Mouse (Mus musculus) E14TG2a.4 (cell line): ENCODE data around the gene Ndufb10.
"Not testable (repeated sequence)": the region's sequence is repeated elsewhere in the genome, so short reads cannot be mapped to it uniquely, and the experiment has no call there.

ENCODE experiments used
- H3K27me3 ChIP-seq: 2 replicates; pipeline ENCODE4 v1.6.1; 2014; ENCODE audit warnings: low read length, control low read depth; ENCODE audit not compliant: insufficient read depth
- H3K36me3 ChIP-seq: 2 replicates; pipeline ENCODE4 v1.6.1; 2014; ENCODE audit warnings: low read length, control low read depth; ENCODE audit not compliant: insufficient read depth
- H3K4me1 ChIP-seq: replicated peaks from 2 replicates; pipeline ENCODE4 v1.6.1; 2014; ENCODE audit warnings: low read depth, low read length, control low read depth
- H3K4me3 ChIP-seq: replicated peaks from 2 replicates; pipeline ENCODE4 v1.5.1; 2014; ENCODE audit warnings: mild to moderate bottlenecking, low read length
- H3K9me3 ChIP-seq: 2 replicates; pipeline ENCODE4 v1.6.1; 2014; ENCODE audit warnings: low read length, control low read depth
- CTCF ChIP-seq: conservative IDR thresholded peaks from 2 replicates; pipeline ENCODE4 v1.5.1; 2014; ENCODE audit warnings: low read length
- NANOG ChIP-seq: IDR thresholded peaks from 2 replicates; pipeline ENCODE4 v1.6.1; 2014; ENCODE audit warnings: borderline replicate concordance, low read length, mixed read lengths
- POU5F1 ChIP-seq: IDR thresholded peaks from 2 replicates; pipeline ENCODE4 v1.6.1; 2014; ENCODE audit warnings: low read length, borderline replicate concordance

Ndufb10 gene

GRCm38 (mm10) chr17:24728184-24728583 is 3.9 kb upstream of the Ndufb10 start:
- H3K27me3 ChIP-seq = no peaks in the 10 kb centered on the region
- no peaks in the 10 kb centered on the region for H3K36me3 ChIP-seq
- no peak for TF ChIP-seq NANOG
- H3K9me3 ChIP-seq = no peaks in the 10 kb centered on the region
- H3K4me3 ChIP-seq = peak overlapping the region; percentile 62
- H3K4me1 ChIP-seq = peaks cover 53% of the 10 kb centered on the region

GRCm38 (mm10) chr17:24727618-24728017 is 3.3 kb upstream of the Ndufb10 start, which contains the start of gene Rpl3l:
Gene Rpl3l, plus strand, starts transcription at chr17:24727820.
- H3K4me3 ChIP-seq = peak within 1 kb of the TSS; percentile 62
- TF ChIP-seq CTCF = no peak
- no peak for TF ChIP-seq POU5F1
- TF ChIP-seq NANOG = no peak
- H3K36me3 ChIP-seq = peaks cover under 1% of the 10 kb centered on the region
- H3K27me3 ChIP-seq = no peaks in the 10 kb centered on the region
- peaks cover 53% of the 10 kb centered on the region for H3K4me1 ChIP-seq
- no peaks in the 10 kb centered on the region for H3K9me3 ChIP-seq

- H3K4me3 ChIP-seq = no peak overlapping the region
- no peaks in the 10 kb centered on the region for H3K9me3 ChIP-seq
- H3K36me3 ChIP-seq = peaks cover 19% of the 10 kb centered on the region
- no peaks in the 10 kb centered on the region for H3K27me3 ChIP-seq
- TF ChIP-seq POU5F1 = no peak
- TF ChIP-seq CTCF = no peak
- TF ChIP-seq NANOG = no peak
- peaks cover 55% of the 10 kb centered on the region for H3K4me1 ChIP-seq
Measured at GRCm38 (mm10) chr17:24725637-24726390, 1.5 kb upstream of the Ndufb10 start.

GRCm38 (mm10) chr17:24723881-24724180 is 447 bp downstream of the Ndufb10 start:
- no peak for TF ChIP-seq POU5F1
- TF ChIP-seq NANOG = no peak
- TF ChIP-seq CTCF = no peak
- H3K4me3 ChIP-seq = peak overlapping the region; percentile 93

GRCm38 (mm10) chr17:24723122-24723880 is 977 bp downstream of the Ndufb10 start:
- TF ChIP-seq NANOG (no peak), POU5F1 (no peak), CTCF (no peak)
- Histone ChIP-seq H3K4me3 (peak overlapping the region; percentile 93), H3K36me3 (peaks cover 30% of the 10 kb centered on the region), H3K9me3 (no peaks in the 10 kb centered on the region), H3K4me1 (peaks cover 50% of the 10 kb centered on the region), H3K27me3 (no peaks in the 10 kb centered on the region)

More at GRCm38 (mm10) chr17:24723881-24724180, 447 bp downstream of the Ndufb10 start:
- Histone ChIP-seq H3K9me3 (no peaks in the 10 kb centered on the region), H3K36me3 (peaks cover 25% of the 10 kb centered on the region), H3K4me1 (peaks cover 50% of the 10 kb centered on the region), H3K27me3 (no peaks in the 10 kb centered on the region)

- Histone ChIP-seq H3K4me1 (peaks cover 50% of the 10 kb centered on the region), H3K4me3 (peak overlapping the region; percentile 93), H3K27me3 (no peaks in the 10 kb centered on the region), H3K36me3 (peaks cover 40% of the 10 kb centered on the region), H3K9me3 (no peaks in the 10 kb centered on the region)
- no peak for TF ChIP-seq POU5F1
- TF ChIP-seq NANOG = no peak
Measured at GRCm38 (mm10) chr17:24722220-24722924, 1.9 kb downstream of the Ndufb10 start.

- peaks cover 59% of the 10 kb centered on the region for H3K4me1 ChIP-seq
- not testable (repeated sequence) for H3K9me3 ChIP-seq, H3K27me3 ChIP-seq
- peaks cover 49% of the 10 kb centered on the region for H3K36me3 ChIP-seq
- H3K4me3 ChIP-seq = peak overlapping the region; percentile 93
Measured at GRCm38 (mm10) chr17:24721383-24721955, 2.8 kb downstream of the Ndufb10 start.

GRCm38 (mm10) chr17:24720616-24721015 is 3.7 kb downstream of the Ndufb10 start:
- Histone ChIP-seq H3K4me3 (peak overlapping the region; percentile 93), H3K36me3 (peaks cover 57% of the 10 kb centered on the region), H3K4me1 (peaks cover 62% of the 10 kb centered on the region)
- not testable (repeated sequence) for H3K9me3 ChIP-seq, H3K27me3 ChIP-seq
